Mouse (Mus musculus) bone marrow, adult 2 months (tissue): ENCODE data around the gene Svs1.

ENCODE experiments used
- CTCF ChIP-seq: fragments of 200-500 bp; IDR thresholded peaks from 2 replicates; pipeline ENCODE4 v1.5.1; 2011; ENCODE audit warnings: low read length, control low read depth; ENCODE audit not compliant: control insufficient read depth, insufficient read depth
- POLR2A ChIP-seq: fragments of 200-500 bp; IDR thresholded peaks from 2 replicates; pipeline ENCODE4 v1.6.1; 2011; ENCODE audit warnings: low read depth, mild to moderate bottlenecking, control low read depth, low read length, borderline replicate concordance; ENCODE audit not compliant: control insufficient read depth

DNA sequence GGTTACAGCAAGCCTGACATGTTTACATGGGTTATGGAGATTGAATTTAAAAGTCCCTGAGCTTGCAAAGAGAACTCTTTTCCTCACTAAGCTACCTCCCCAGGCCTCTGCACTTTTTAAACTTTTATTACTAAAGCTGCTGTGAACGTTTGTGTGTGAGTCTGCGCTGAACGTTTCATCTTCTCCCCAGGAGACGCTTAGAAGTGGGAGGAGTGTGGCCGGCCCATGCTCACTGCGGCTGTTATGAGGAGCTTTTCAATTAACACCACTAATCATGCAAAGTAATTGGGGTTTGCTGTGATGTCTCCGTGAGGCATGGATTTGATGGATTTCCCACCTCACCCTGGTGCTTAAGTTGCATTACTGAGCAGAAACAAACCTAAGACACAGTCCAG, 22.5 kb downstream of the Svs1 start:
- TF ChIP-seq CTCF (no peak), POLR2A (no peak)
